Mouse (Mus musculus) NIH3T3 (cell line): ENCODE measurements around the gene BC049352.

Experiments used
- DNase-seq: peaks from one replicate; pipeline ENCODE4 v3.0.0-alpha.2; 2012; ENCODE audit warnings: low read depth

BC049352 gene

GRCm38 (mm10) chr9:45299231-45300006 is 117.6 kb downstream of the BC049352 start:
- DNase-seq = peak; percentile 10
